Mouse (Mus musculus): Measurements from ENCODE around the gene Adamts9. TPM values are rescaled to one million over a fixed set of nuclear protein-coding genes. Genes with fewer than 3 reads are reported as not detected.

Gene Adamts9
- total and polyA plus RNA-seq, 2 experiments: 0.43 to 2.1 TPM

- Histone ChIP-seq H3K4me3 (ENCODE audit: insufficient read depth, low read depth, low read length) (no peak overlapping the region), H3K36me3 (ENCODE audit: control insufficient read depth, insufficient read depth, low read length) (no peaks in the 10 kb centered on the region), H3K79me2 (ENCODE audit: control insufficient read depth, insufficient read depth, low read length) (no peaks in the 10 kb centered on the region), H3K4me1 (ENCODE audit: control insufficient read depth, insufficient read depth, low read length) (no peaks in the 10 kb centered on the region), H3K27ac (replicated peaks; ENCODE audit: insufficient read depth, low read depth, low read length) (peak overlapping the region; percentile 33), H3K9ac (ENCODE audit: low read depth, low read length) (no peak overlapping the region), H3K27me3 (ENCODE audit: control insufficient read depth, insufficient read depth, low read length) (no peaks in the 10 kb centered on the region)
- WGBS: 34% methylated on average over 16 of the region's 16 CpGs
- no peak for TF ChIP-seq POLR2A (IDR thresholded peaks at IDR 0.05; ENCODE audit: extremely low read depth, insufficient read depth, low read length)
- no peak for TF ChIP-seq CTCF (IDR thresholded peaks at IDR 0.05; ENCODE audit: low read depth, low read length)
- no peak for DNase-seq (ENCODE audit: extremely low read depth, low read depth, low spot score)
Measured at GRCm38 (mm10) chr6:92869582-92870219, 73.6 kb downstream of the Adamts9 start.

GRCm38 (mm10) chr6:92869089-92869581, 74.2 kb downstream of the Adamts9 start, which contains the start of gene Gm15737:
Gene Gm15737 (plus strand): TSS chr6:92869357.
- H3K9ac ChIP-seq (ENCODE audit: low read depth, low read length): no peak within 1 kb of the TSS
- H3K27ac ChIP-seq (replicated peaks; ENCODE audit: insufficient read depth, low read depth, low read length): peak within 1 kb of the TSS; percentile 33
- WGBS: 72% methylated on average over 4 of the region's 4 CpGs
- H3K4me3 ChIP-seq (ENCODE audit: insufficient read depth, low read depth, low read length): no peak within 1 kb of the TSS
- H3K36me3 ChIP-seq (ENCODE audit: control insufficient read depth, insufficient read depth, low read length): no peaks in the 10 kb centered on the region
- no peaks in the 10 kb centered on the region for H3K27me3 ChIP-seq (ENCODE audit: control insufficient read depth, insufficient read depth, low read length)
- TF ChIP-seq CTCF (IDR thresholded peaks at IDR 0.05; ENCODE audit: low read depth, low read length): no peak
- TF ChIP-seq POLR2A (IDR thresholded peaks at IDR 0.05; ENCODE audit: extremely low read depth, insufficient read depth, low read length): no peak
- H3K79me2 ChIP-seq (ENCODE audit: control insufficient read depth, insufficient read depth, low read length): no peaks in the 10 kb centered on the region
- DNase-seq (ENCODE audit: extremely low read depth, low read depth, low spot score): peak; percentile 15
- H3K4me1 ChIP-seq (ENCODE audit: control insufficient read depth, insufficient read depth, low read length): no peaks in the 10 kb centered on the region

GRCm38 (mm10) chr6:92862599-92862998, 80.7 kb downstream of the Adamts9 start:
- no peak overlapping the region for H3K9ac ChIP-seq (ENCODE audit: low read depth, low read length)
- no peak overlapping the region for H3K27ac ChIP-seq (replicated peaks; ENCODE audit: insufficient read depth, low read depth, low read length)
- 75% methylated on average over 9 of the region's 9 CpGs for WGBS
- TF ChIP-seq POLR2A (IDR thresholded peaks at IDR 0.05; ENCODE audit: extremely low read depth, insufficient read depth, low read length): no peak
- TF ChIP-seq CTCF (IDR thresholded peaks at IDR 0.05; ENCODE audit: low read depth, low read length): no peak
- no peaks in the 10 kb centered on the region for H3K4me1 ChIP-seq (ENCODE audit: control insufficient read depth, insufficient read depth, low read length)
- no peak overlapping the region for H3K4me3 ChIP-seq (ENCODE audit: insufficient read depth, low read depth, low read length)
- no peaks in the 10 kb centered on the region for H3K79me2 ChIP-seq (ENCODE audit: control insufficient read depth, insufficient read depth, low read length)
- H3K36me3 ChIP-seq (ENCODE audit: control insufficient read depth, insufficient read depth, low read length): no peaks in the 10 kb centered on the region
- H3K27me3 ChIP-seq (ENCODE audit: control insufficient read depth, insufficient read depth, low read length): no peaks in the 10 kb centered on the region
- no peak for DNase-seq (ENCODE audit: extremely low read depth, low read depth, low spot score)

GRCm38 (mm10) chr6:92860285-92860912, 82.9 kb downstream of the Adamts9 start:
- 55% methylated on average over 5 of the region's 5 CpGs for WGBS
- no peak for DNase-seq (ENCODE audit: extremely low read depth, low read depth, low spot score)
- Histone ChIP-seq H3K4me3 (ENCODE audit: insufficient read depth, low read depth, low read length) (no peak overlapping the region), H3K9ac (ENCODE audit: low read depth, low read length) (no peak overlapping the region), H3K27me3 (ENCODE audit: control insufficient read depth, insufficient read depth, low read length) (no peaks in the 10 kb centered on the region; the same call in 1 of the 2 replicates), H3K36me3 (ENCODE audit: control insufficient read depth, insufficient read depth, low read length) (no peaks in the 10 kb centered on the region), H3K4me1 (ENCODE audit: control insufficient read depth, insufficient read depth, low read length) (no peaks in the 10 kb centered on the region), H3K27ac (replicated peaks; ENCODE audit: insufficient read depth, low read depth, low read length) (no peak overlapping the region), H3K79me2 (ENCODE audit: control insufficient read depth, insufficient read depth, low read length) (no peaks in the 10 kb centered on the region)
- TF ChIP-seq CTCF (IDR thresholded peaks at IDR 0.05; ENCODE audit: low read depth, low read length) (no peak), POLR2A (IDR thresholded peaks at IDR 0.05; ENCODE audit: extremely low read depth, insufficient read depth, low read length) (no peak)

GRCm38 (mm10) chr6:92858721-92859510, 84.4 kb downstream of the Adamts9 start:
- no peaks in the 10 kb centered on the region; the same call in 1 of the 2 replicates for H3K27me3 ChIP-seq (ENCODE audit: control insufficient read depth, insufficient read depth, low read length)
- no peak for TF ChIP-seq POLR2A (IDR thresholded peaks at IDR 0.05; ENCODE audit: extremely low read depth, insufficient read depth, low read length)
- no peak for TF ChIP-seq CTCF (IDR thresholded peaks at IDR 0.05; ENCODE audit: low read depth, low read length)
- H3K79me2 ChIP-seq (ENCODE audit: control insufficient read depth, insufficient read depth, low read length): no peaks in the 10 kb centered on the region
- H3K4me1 ChIP-seq (ENCODE audit: control insufficient read depth, insufficient read depth, low read length): no peaks in the 10 kb centered on the region
- no peak overlapping the region for H3K9ac ChIP-seq (ENCODE audit: low read depth, low read length)
- H3K27ac ChIP-seq (replicated peaks; ENCODE audit: insufficient read depth, low read depth, low read length): no peak overlapping the region
- H3K4me3 ChIP-seq (ENCODE audit: insufficient read depth, low read depth, low read length): no peak overlapping the region
- no peak for DNase-seq (ENCODE audit: extremely low read depth, low read depth, low spot score)
- H3K36me3 ChIP-seq (ENCODE audit: control insufficient read depth, insufficient read depth, low read length): no peaks in the 10 kb centered on the region
- WGBS: 80% methylated on average over 12 of the region's 12 CpGs
